Mouse (Mus musculus): ENCODE results near the gene Met. TPM values are rescaled to one million over a fixed set of nuclear protein-coding genes. Genes with fewer than 3 reads are reported as not detected.

The Met gene
- polyA plus RNA-seq, 1 experiment from 2014 or later, result 0.77 TPM

GRCm38 (mm10) chr6:17497366-17497765, 33.8 kb downstream of the Met start:
- ATAC-seq (ENCODE audit: low FRiP score), result no peak
- Histone ChIP-seq H3K9me3 (no peaks in the 10 kb centered on the region), H3K4me2 (no peak overlapping the region), H3K9ac (no peak overlapping the region), H3K27ac (no peak overlapping the region), H3K27me3 (no peaks in the 10 kb centered on the region), H3K4me1 (no peaks in the 10 kb centered on the region), H3K4me3 (replicated peaks) (no peak overlapping the region), H3K36me3 (replicated peaks) (no peaks in the 10 kb centered on the region)
- 62% methylated on average over 4 of the region's 4 CpGs for WGBS

GRCm38 (mm10) chr6:17498801-17499200, 35.2 kb downstream of the Met start:
- Histone ChIP-seq H3K4me1 (no peaks in the 10 kb centered on the region), H3K9ac (no peak overlapping the region), H3K36me3 (replicated peaks) (no peaks in the 10 kb centered on the region), H3K4me2 (no peak overlapping the region), H3K27me3 (no peaks in the 10 kb centered on the region), H3K27ac (no peak overlapping the region), H3K9me3 (no peaks in the 10 kb centered on the region), H3K4me3 (replicated peaks) (no peak overlapping the region)
- ATAC-seq (ENCODE audit: low FRiP score), result no peak
- 88% methylated on average over 8 of the region's 8 CpGs for WGBS

- Histone ChIP-seq H3K9ac (no peak overlapping the region), H3K4me2 (no peak overlapping the region), H3K36me3 (replicated peaks) (no peaks in the 10 kb centered on the region), H3K4me1 (no peaks in the 10 kb centered on the region), H3K4me3 (replicated peaks) (no peak overlapping the region), H3K27ac (no peak overlapping the region), H3K9me3 (no peaks in the 10 kb centered on the region), H3K27me3 (no peaks in the 10 kb centered on the region)
- ATAC-seq (ENCODE audit: low FRiP score), result no peak
- WGBS, result 77% methylated on average over 4 of the region's 4 CpGs
Observed at GRCm38 (mm10) chr6:17501440-17501839, 37.8 kb downstream of the Met start.

- Histone ChIP-seq H3K27me3 (no peaks in the 10 kb centered on the region), H3K36me3 (replicated peaks) (no peaks in the 10 kb centered on the region), H3K4me1 (no peaks in the 10 kb centered on the region), H3K4me2 (no peak overlapping the region), H3K9ac (no peak overlapping the region), H3K4me3 (replicated peaks) (no peak overlapping the region), H3K9me3 (no peaks in the 10 kb centered on the region), H3K27ac (no peak overlapping the region)
- 86% methylated on average over 1 of the region's 1 CpGs for WGBS
- ATAC-seq (ENCODE audit: low FRiP score), result no peak
Observed at GRCm38 (mm10) chr6:17502311-17502710, 38.7 kb downstream of the Met start.

- ATAC-seq (ENCODE audit: low FRiP score), result peak; percentile 36; the same call in 1 of the 2 replicates
- WGBS, result 69% methylated on average over 3 of the region's 3 CpGs
- Histone ChIP-seq H3K36me3 (replicated peaks) (no peaks in the 10 kb centered on the region), H3K9ac (no peak overlapping the region), H3K4me2 (no peak overlapping the region), H3K4me3 (replicated peaks) (no peak overlapping the region), H3K27ac (no peak overlapping the region), H3K9me3 (no peaks in the 10 kb centered on the region), H3K4me1 (no peaks in the 10 kb centered on the region), H3K27me3 (no peaks in the 10 kb centered on the region)
Observed at GRCm38 (mm10) chr6:17503724-17504123, 40.1 kb downstream of the Met start.

- Histone ChIP-seq H3K4me2 (no peak overlapping the region), H3K9ac (no peak overlapping the region), H3K9me3 (no peaks in the 10 kb centered on the region), H3K36me3 (replicated peaks) (no peaks in the 10 kb centered on the region), H3K4me1 (no peaks in the 10 kb centered on the region), H3K4me3 (replicated peaks) (no peak overlapping the region), H3K27ac (no peak overlapping the region), H3K27me3 (no peaks in the 10 kb centered on the region)
- no peak for ATAC-seq (ENCODE audit: low FRiP score)
- WGBS, result 73% methylated on average over 3 of the region's 3 CpGs
Observed at GRCm38 (mm10) chr6:17505530-17505929, 41.9 kb downstream of the Met start.

- 96% methylated on average over 2 of the region's 2 CpGs for WGBS
- H3K4me2 ChIP-seq, result no peak overlapping the region
- no peaks in the 10 kb centered on the region for H3K36me3 ChIP-seq (replicated peaks)
- H3K27ac ChIP-seq, result no peak overlapping the region
- H3K4me3 ChIP-seq (replicated peaks), result no peak overlapping the region
- H3K4me1 ChIP-seq, result no peaks in the 10 kb centered on the region
- no peaks in the 10 kb centered on the region for H3K9me3 ChIP-seq
- H3K9ac ChIP-seq, result no peak overlapping the region
- H3K27me3 ChIP-seq, result no peaks in the 10 kb centered on the region
- ATAC-seq (ENCODE audit: low FRiP score), result no peak
Observed at GRCm38 (mm10) chr6:17506831-17507230, 43.2 kb downstream of the Met start.

- H3K9me3 ChIP-seq, result no peaks in the 10 kb centered on the region
- no peak overlapping the region for H3K9ac ChIP-seq
- H3K27me3 ChIP-seq, result no peaks in the 10 kb centered on the region
- H3K27ac ChIP-seq, result no peak overlapping the region
- H3K36me3 ChIP-seq (replicated peaks), result no peaks in the 10 kb centered on the region
- no peaks in the 10 kb centered on the region for H3K4me1 ChIP-seq
- H3K4me2 ChIP-seq, result no peak overlapping the region
- whole genome bisulfite sequencing, result 81% methylated on average over 5 of the region's 5 CpGs
- no peak overlapping the region for H3K4me3 ChIP-seq (replicated peaks)
- ATAC-seq (ENCODE audit: low FRiP score), result no peak
Observed at GRCm38 (mm10) chr6:17508184-17508583, 44.6 kb downstream of the Met start.

GRCm38 (mm10) chr6:17508604-17509372, 45.2 kb downstream of the Met start:
- Histone ChIP-seq H3K4me1 (no peaks in the 10 kb centered on the region), H3K9me3 (no peaks in the 10 kb centered on the region), H3K27ac (no peak overlapping the region), H3K9ac (no peak overlapping the region), H3K4me3 (replicated peaks) (no peak overlapping the region), H3K27me3 (no peaks in the 10 kb centered on the region), H3K4me2 (no peak overlapping the region), H3K36me3 (replicated peaks) (no peaks in the 10 kb centered on the region)
- ATAC-seq (ENCODE audit: low FRiP score), result no peak
- WGBS, result 87% methylated on average over 9 of the region's 9 CpGs

GRCm38 (mm10) chr6:17513381-17513780, 49.8 kb downstream of the Met start:
- Histone ChIP-seq H3K9ac (no peak overlapping the region), H3K36me3 (replicated peaks) (no peaks in the 10 kb centered on the region), H3K4me2 (no peak overlapping the region), H3K27me3 (no peaks in the 10 kb centered on the region), H3K9me3 (no peaks in the 10 kb centered on the region), H3K4me1 (peaks cover 10% of the 10 kb centered on the region; the same call in 1 of the 2 replicates), H3K27ac (no peak overlapping the region), H3K4me3 (replicated peaks) (no peak overlapping the region)
- no peak for ATAC-seq (ENCODE audit: low FRiP score)
- 92% methylated on average over 15 of the region's 15 CpGs for WGBS

- no peaks in the 10 kb centered on the region for H3K9me3 ChIP-seq
- H3K36me3 ChIP-seq (replicated peaks), result no peaks in the 10 kb centered on the region
- H3K27ac ChIP-seq, result no peak overlapping the region
- peaks cover 10% of the 10 kb centered on the region; the same call in 1 of the 2 replicates for H3K4me1 ChIP-seq
- no peak for ATAC-seq (ENCODE audit: low FRiP score)
- H3K9ac ChIP-seq, result no peak overlapping the region
- H3K4me3 ChIP-seq (replicated peaks), result no peak overlapping the region
- no peak overlapping the region for H3K4me2 ChIP-seq
- WGBS, result 43% methylated on average over 7 of the region's 7 CpGs
- no peaks in the 10 kb centered on the region for H3K27me3 ChIP-seq
Observed at GRCm38 (mm10) chr6:17515775-17516460, 52.3 kb downstream of the Met start.

GRCm38 (mm10) chr6:17521901-17522717, 58.5 kb downstream of the Met start:
- H3K4me1 ChIP-seq, result peaks cover 3% of the 10 kb centered on the region; the same call in 1 of the 2 replicates
- no peaks in the 10 kb centered on the region for H3K9me3 ChIP-seq
- WGBS, result 46% methylated on average over 8 of the region's 8 CpGs
- no peak overlapping the region for H3K4me3 ChIP-seq (replicated peaks)
- H3K4me2 ChIP-seq, result no peak overlapping the region
- no peak for ATAC-seq (ENCODE audit: low FRiP score)
- no peak overlapping the region for H3K27ac ChIP-seq
- no peaks in the 10 kb centered on the region for H3K36me3 ChIP-seq (replicated peaks)
- no peak overlapping the region for H3K9ac ChIP-seq
- no peaks in the 10 kb centered on the region for H3K27me3 ChIP-seq
